Mouse (Mus musculus) embryonic fibroblast, embryonic 13.5 days (primary cell): ENCODE data around the gene Nrg3.

Experiments
- CTCF ChIP-seq: IDR thresholded peaks from 2 replicates; pipeline ENCODE4 v1.5.1; 2011; ENCODE audit warnings: mild to moderate bottlenecking, control low read depth, low read length, moderate library complexity, borderline replicate concordance; ENCODE audit not compliant: insufficient read depth
- POLR2A ChIP-seq: IDR thresholded peaks from 2 replicates; pipeline ENCODE4 v1.6.1; 2011; ENCODE audit warnings: low read depth, mild to moderate bottlenecking, control low read depth, low read length, moderate library complexity

GRCm38 (mm10) chr14:38920800-38921199, 552.1 kb downstream of the Nrg3 start:
- TF ChIP-seq POLR2A (no peak), CTCF (no peak)
